In the genomic region with DNA sequence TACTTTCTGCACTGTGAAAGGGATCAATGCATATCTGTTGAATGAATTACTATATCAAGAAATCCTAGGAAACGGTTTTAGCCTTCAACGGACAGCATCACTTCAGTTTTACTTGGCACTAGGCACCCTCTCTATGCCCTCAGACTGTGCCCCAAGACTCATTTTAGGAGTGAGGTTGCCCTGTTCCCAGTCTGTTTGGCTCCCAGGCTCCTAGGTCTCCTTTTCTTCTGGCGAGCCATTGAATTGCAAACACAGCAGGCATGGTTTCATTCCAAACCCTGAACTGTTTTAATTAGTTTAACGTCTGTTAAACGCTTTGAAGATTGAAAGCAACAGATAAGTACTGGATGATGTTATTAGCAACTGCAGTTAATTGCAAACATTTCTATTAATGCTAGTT, we compare ENCODE assay signal across 8 mouse cellular contexts. TPM values are rescaled to one million over a fixed set of nuclear protein-coding genes. Genes with fewer than 3 reads are reported as not detected.
A peak's percentile ranks its signal among the peaks of the same experiment; 100 is the strongest.
DNase-seq lines count a peak whose midpoint lies in the region; ATAC-seq and TF ChIP-seq lines count a peak whose summit lies in the region.

No protein-coding gene starts in this region.

- TF ChIP-seq RAD21 in CH12.LX (IDR thresholded peaks at IDR 0.05; ENCODE audit: low read depth, low read length): no peak

- TF ChIP-seq CTCF in CH12.LX (conservative IDR thresholded peaks at IDR 0.05 in 1 of 2, IDR thresholded peaks at IDR 0.05 in 1 of 2; ENCODE audit: low read depth in 2 of 2, low read length in 2 of 2): no peak
- TF ChIP-seq CTCF in liver, embryonic 14.5 days (IDR thresholded peaks at IDR 0.05; ENCODE audit: low read depth): no peak

- no peak overlapping the region for H3K9ac ChIP-seq in CH12.LX (ENCODE audit: insufficient read depth, low read depth)
- no peak overlapping the region for H3K9ac ChIP-seq in heart, embryonic 13.5 days
- no peak overlapping the region for H3K9ac ChIP-seq in liver, embryonic 14.5 days (replicated peaks)

- peak overlapping the region; percentile 21; the same call in 1 of the 2 replicates for H3K4me2 ChIP-seq in CH12.LX (ENCODE audit: insufficient read depth, low read depth, poor library complexity, severe bottlenecking)
- peak overlapping the region; percentile 86 for H3K4me2 ChIP-seq in heart, embryonic 13.5 days
- H3K4me2 ChIP-seq in liver, embryonic 14.5 days (ENCODE audit: low read depth): peak overlapping the region; percentile 74

- peak; percentile 8 for DNase-seq in embryo, embryonic 10 days (ENCODE audit: low spot score)
- no peak for DNase-seq in embryo, embryonic 10.5 days (ENCODE audit: low spot score)
- DNase-seq in CH12.LX (ENCODE audit: extremely low read depth): no peak
- no peak for DNase-seq in liver, embryonic 14.5 days (ENCODE audit: low read depth in 3 of 3, low spot score in 3 of 3)
- DNase-seq in ovary, postnatal 10 days (ENCODE audit: low spot score): no peak
- no peak for DNase-seq in cerebellum, postnatal 4 days (ENCODE audit: low spot score in 2 of 2)
- DNase-seq in urinary bladder, adult 18-20 months (ENCODE audit: low spot score in 2 of 2): no peak

- dilution Hi-C loops in CH12.LX (cut with MboI; ENCODE audit: extremely low pct_ligation_motif_present, extremely low pct_unique_long_range_greater_than_20kb, low sequenced_read_pairs): no loop called here

- H3K4me3 ChIP-seq in CH12.LX (replicated peaks in 1 of 3; ENCODE audit: low read depth in 2 of 3, low read length in 2 of 3, poor library complexity in 1 of 3): no peak overlapping the region
- peak overlapping the region; percentile 65 for H3K4me3 ChIP-seq in heart, embryonic 13.5 days
- H3K4me3 ChIP-seq in liver, embryonic 14.5 days (ENCODE audit: insufficient read depth in 1 of 2, low read depth in 2 of 2, low read length in 2 of 2): no peak overlapping the region

- H3K36me3 ChIP-seq in CH12.LX (replicated peaks in 1 of 2; ENCODE audit: control insufficient read depth in 1 of 2, insufficient read depth in 1 of 2, low read length in 1 of 2): no peaks in the 10 kb centered on the region
- no peaks in the 10 kb centered on the region for H3K36me3 ChIP-seq in heart, embryonic 13.5 days
- H3K36me3 ChIP-seq in liver, embryonic 14.5 days (replicated peaks; ENCODE audit: control insufficient read depth, insufficient read depth, low read depth): no peaks in the 10 kb centered on the region

- H3K4me1 ChIP-seq in CH12.LX (ENCODE audit: control insufficient read depth in 1 of 2, insufficient read depth in 2 of 2): peaks cover 2 to 3% of the 10 kb centered on the region in 2 experiments; a peak in 1 of 4 replicates
- no peaks in the 10 kb centered on the region for H3K4me1 ChIP-seq in heart, embryonic 13.5 days
- H3K4me1 ChIP-seq in liver, embryonic 14.5 days (replicated peaks; ENCODE audit: control insufficient read depth in 2 of 2, insufficient read depth in 2 of 2, low read length in 1 of 2): no peaks in the 10 kb centered on the region; a peak in 1 of 4 replicates

- H3K27ac ChIP-seq in CH12.LX (ENCODE audit: insufficient read depth, low read depth): no peak overlapping the region
- no peak overlapping the region for H3K27ac ChIP-seq in heart, embryonic 13.5 days (replicated peaks)
- H3K27ac ChIP-seq in liver, embryonic 14.5 days: no peak overlapping the region

- H3K79me2 ChIP-seq in CH12.LX (replicated peaks; ENCODE audit: control insufficient read depth, extremely low read depth, insufficient read depth, poor library complexity, severe bottlenecking): no peaks in the 10 kb centered on the region

- in situ Hi-C loops in CH12.LX (cut with MboI; ENCODE audit: low pct_ligation_motif_present, low pct_unique_long_range_greater_than_20kb, low sequenced_read_pairs): no loop called here

- no peak for ATAC-seq in heart, embryonic 13.5 days (ENCODE audit: extremely low read depth, insufficient number of reproducible peaks, low FRiP score, low TSS enrichment)
- ATAC-seq in liver, embryonic 14.5 days (ENCODE audit: insufficient read depth): no peak

- no peak for TF ChIP-seq POLR2A in CH12.LX (IDR thresholded peaks at IDR 0.05; ENCODE audit: low read depth, low read length)

- no peaks in the 10 kb centered on the region for H3K9me3 ChIP-seq in CH12.LX (replicated peaks; ENCODE audit: low read length)
- H3K9me3 ChIP-seq in heart, embryonic 13.5 days: no peaks in the 10 kb centered on the region
- no peaks in the 10 kb centered on the region for H3K9me3 ChIP-seq in liver, embryonic 14.5 days (ENCODE audit: control insufficient read depth, low read length)

- no peaks in the 10 kb centered on the region for H3K27me3 ChIP-seq in CH12.LX (replicated peaks)
- H3K27me3 ChIP-seq in heart, embryonic 13.5 days (replicated peaks): peaks cover 24% of the 10 kb centered on the region
- H3K27me3 ChIP-seq in liver, embryonic 14.5 days (ENCODE audit: control insufficient read depth, insufficient read depth, low read length): no peaks in the 10 kb centered on the region; the same call in 1 of the 2 replicates

- 23% methylated on average over 5 of the region's 5 CpGs for WGBS in heart, embryonic 13.5 days
- WGBS in liver, embryonic 14.5 days (ENCODE audit: insufficient replicate concordance): 25% methylated on average over 5 of the region's 5 CpGs

- no peak for TF ChIP-seq EP300 in CH12.LX (IDR thresholded peaks at IDR 0.05; ENCODE audit: low read length)
- no peak for TF ChIP-seq EP300 in liver, embryonic 14.5 days (IDR thresholded peaks at IDR 0.05; ENCODE audit: low read depth)

TF ChIP-seq in CH12.LX, 34 proteins besides CTCF, POLR2A, EP300 and RAD21:
- TF ChIP-seq TBP (conservative IDR thresholded peaks at IDR 0.05; ENCODE audit: low read depth, low read length): no peak
- no peak for TF ChIP-seq MAFK (IDR thresholded peaks at IDR 0.05; ENCODE audit: insufficient replicate concordance, low read length)
- no peak for TF ChIP-seq SIN3A (IDR thresholded peaks at IDR 0.05; ENCODE audit: low read length)
- TF ChIP-seq SMC3 (IDR thresholded peaks at IDR 0.05; ENCODE audit: low read depth, low read length): no peak
- no peak for TF ChIP-seq NRF1 (IDR thresholded peaks at IDR 0.05; ENCODE audit: low read depth, low read length)
- no peak for TF ChIP-seq ELF1 (IDR thresholded peaks at IDR 0.05; ENCODE audit: low read depth, low read length)
- no peak for TF ChIP-seq MAZ (IDR thresholded peaks at IDR 0.05; ENCODE audit: low read depth, low read length)
- TF ChIP-seq RCOR1 (conservative IDR thresholded peaks at IDR 0.05; ENCODE audit: low read depth, low read length): no peak
- TF ChIP-seq POLR2AphosphoS2 (IDR thresholded peaks at IDR 0.05; ENCODE audit: low read depth, low read length): no peak
- TF ChIP-seq ZMIZ1 (IDR thresholded peaks at IDR 0.05; ENCODE audit: low read depth, low read length): no peak
- TF ChIP-seq MYC (IDR thresholded peaks at IDR 0.05; ENCODE audit: low read depth, low read length): no peak
- TF ChIP-seq ZKSCAN1 (IDR thresholded peaks at IDR 0.05; ENCODE audit: borderline replicate concordance, low read depth, low read length): no peak
- TF ChIP-seq UBTF (IDR thresholded peaks at IDR 0.05; ENCODE audit: low read depth, low read length): no peak
- no peak for TF ChIP-seq TCF12 (IDR thresholded peaks at IDR 0.05; ENCODE audit: low read depth, low read length)

RNA-seq across cellular contexts. Expression of a gene that starts 0.6 kb away (rescaled TPM):
- total RNA-seq in CH12.LX (2012; rRNA removed) (0.13 TPM in 2 replicates), CH12.LX (2014; rRNA removed) (0.30 and 0.78 TPM in 2 replicates)
- 0.40 and 0.42 TPM in 2 replicates for polyA plus RNA-seq in CH12.LX (2012; ENCODE audit: insufficient read length, low read depth)
- 2.0 and 2.2 TPM in 2 replicates for polyA plus RNA-seq in heart, embryonic 13.5 days (2015; fragmentation: Nextera tagmentation; extraction: Ambion mirVana)
- polyA plus RNA-seq in liver, embryonic 14.5 days (2012; rRNA removed): 0.74 and 0.75 TPM in 2 replicates
- polyA plus RNA-seq in liver, embryonic 14.5 days (2014; fragmentation: Nextera tagmentation; extraction: Ambion mirVana): 0.52 and 0.71 TPM in 2 replicates

Comparison
In these comparisons a context has a peak if more than half of its experiments do, and no peak if none do; other contexts are left out.
1. H3K4me2 ChIP-seq: peak in every context shown above with its lines; median percentile 86 in heart, embryonic 13.5 days; 74 in liver, embryonic 14.5 days; 21 in CH12.LX.